Mouse (Mus musculus): ENCODE data around the gene Scin. TPM values are rescaled to one million over a fixed set of nuclear protein-coding genes. Genes with fewer than 3 reads are reported as not detected.

Gene Scin
- total RNA-seq, 2 experiments from 2014 or later = 0.73 to 1.7 TPM

DNA sequence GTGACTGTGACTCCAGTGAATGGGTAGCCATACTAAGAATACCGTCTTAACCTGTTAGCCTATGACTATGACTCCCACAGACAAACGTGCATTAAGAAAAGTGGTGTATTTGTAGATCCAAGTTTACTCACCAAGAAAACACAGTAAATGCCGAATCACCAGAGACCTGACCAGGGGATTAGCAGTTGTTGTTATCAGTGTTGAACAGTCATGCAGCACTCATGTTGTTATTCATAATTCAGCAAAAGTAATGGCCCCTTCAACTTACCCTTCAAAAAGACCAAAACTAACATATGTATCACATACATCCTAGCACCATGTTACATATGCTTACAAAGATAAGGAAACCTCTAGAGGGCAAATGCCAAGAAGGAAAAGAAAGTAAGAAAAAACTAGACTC is 106.6 kb downstream of the Scin start:
- no peak for DNase-seq

DNA sequence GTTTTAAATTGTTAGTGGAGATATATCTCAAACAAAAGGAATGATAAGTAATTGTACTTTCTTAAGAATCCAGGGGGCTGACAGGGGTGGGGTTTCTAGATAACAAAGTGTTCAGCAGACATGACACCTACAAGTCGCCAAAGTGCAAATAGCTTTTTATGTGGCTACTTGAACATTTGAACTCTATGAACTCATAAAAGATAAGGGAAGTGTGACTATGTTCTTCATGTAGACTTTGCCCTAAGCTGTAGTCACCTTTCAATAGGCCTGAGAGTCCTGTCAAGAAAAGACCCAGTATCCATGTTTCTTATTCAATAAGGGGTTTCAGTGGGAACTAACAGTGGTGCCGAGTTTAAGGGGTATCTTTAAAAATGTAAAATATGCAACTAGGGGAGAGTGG is 110.1 kb downstream of the Scin start:
- DNase-seq = no peak

GRCm38 (mm10) chr12:40023014-40023642 is 110.9 kb downstream of the Scin start:
- no peak for DNase-seq

DNA sequence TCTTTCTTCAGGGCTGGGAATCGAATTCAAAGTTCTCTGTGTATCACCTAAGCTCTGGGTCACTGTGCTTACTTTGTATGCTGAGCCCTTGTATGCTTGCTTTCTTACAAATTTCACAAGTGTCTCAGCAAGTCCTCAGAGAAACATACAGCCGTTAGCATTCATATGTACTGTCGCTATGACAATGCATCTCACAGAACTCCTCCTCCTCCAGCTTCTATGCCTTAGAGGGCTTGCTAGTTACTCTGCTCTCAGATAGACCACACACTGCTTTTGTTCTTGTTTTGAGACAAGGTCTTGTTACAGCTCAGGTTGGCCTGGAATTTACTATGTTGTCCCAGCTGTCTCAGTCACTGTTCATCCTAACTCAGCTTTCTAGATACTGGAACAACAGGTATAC is 111.7 kb downstream of the Scin start:
- no peak for DNase-seq

DNA sequence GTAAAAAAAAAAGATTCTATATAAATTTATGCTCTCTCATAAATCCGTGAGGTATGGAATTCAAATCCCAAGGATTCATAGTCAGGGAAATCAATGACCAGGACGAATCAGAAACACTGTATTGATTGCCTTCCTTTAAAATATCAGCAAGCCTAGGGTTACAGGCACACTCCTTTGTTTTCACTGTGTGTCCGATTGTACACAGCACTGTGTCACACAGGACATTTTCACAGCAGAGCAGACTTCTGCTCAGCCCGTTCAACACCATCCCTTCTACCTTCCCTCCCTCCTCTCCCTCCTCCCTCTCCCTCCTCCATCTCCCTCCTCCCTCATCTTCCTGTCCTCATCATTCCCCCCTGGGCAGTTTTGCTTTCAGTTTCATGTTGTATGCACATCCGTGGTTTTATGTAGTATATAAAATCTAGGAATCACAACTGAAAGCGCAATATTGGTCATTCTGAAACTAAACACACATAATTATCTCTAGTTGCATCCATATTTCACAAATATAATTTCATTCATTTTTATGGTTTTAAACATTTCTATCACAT is 116.0 kb downstream of the Scin start:
- no peak for DNase-seq

GRCm38 (mm10) chr12:40016648-40017460 is 117.2 kb downstream of the Scin start:
- DNase-seq = peak; percentile 59 to 71

GRCm38 (mm10) chr12:40016068-40016467 is 118.0 kb downstream of the Scin start:
- DNase-seq = no peak

DNA sequence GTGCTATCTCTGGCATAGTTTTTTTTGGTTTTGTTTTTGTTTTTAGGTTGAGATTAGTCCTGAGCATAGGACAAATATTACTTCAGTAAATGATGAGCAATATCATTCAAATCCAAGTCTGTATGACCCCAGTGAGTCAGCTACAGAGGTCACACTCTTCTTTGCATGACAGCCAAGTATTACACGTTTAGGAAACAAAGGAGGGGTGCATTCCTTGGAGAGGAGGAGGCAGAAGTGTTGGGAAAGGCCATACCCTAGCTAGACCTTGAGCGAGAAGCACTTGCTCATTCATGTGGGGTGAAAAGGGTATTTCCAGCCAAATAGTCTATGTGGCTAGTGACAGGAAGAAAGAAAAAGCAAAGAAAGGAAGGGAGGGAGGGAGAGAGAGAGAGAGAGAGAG is 124.2 kb downstream of the Scin start:
- DNase-seq = peak; percentile 12 to 21

Other genes with a start within 250 kb of the Scin start
- gene Arl4a, start 96.2 kb downstream of the Scin start, total RNA-seq (2021) = 10 to 100 TPM; 73.8 to 81.3 TPM
- not detected for gene Lsmem1, start 65.3 kb upstream of the Scin start, total RNA-seq (2021)
- 100 to 1,000 TPM; 150 to 205 TPM for gene Ifrd1, start 114.3 kb upstream of the Scin start, total RNA-seq (2021)